Mouse (Mus musculus) Patski (cell line): ENCODE results near the gene Gm10491. TPM values are rescaled to one million over a fixed set of nuclear protein-coding genes. Genes with fewer than 3 reads are reported as not detected.

Experiments
- ATAC-seq: fragments of 100-300 bp; one replicate; pipeline ENCODE4 v1.8.0; 2021
- CTCF ChIA-PET: fragments of 350-600 bp; sonication (Branson Sonifier 250); formaldehyde crosslinking; loops from one replicate; lab custom pipeline; 2022; ENCODE audit warnings: inconsistent platforms; lab: Charles Lee
- POLR2A ChIA-PET: fragments of 350-600 bp; sonication (Branson Sonifier 250); formaldehyde crosslinking; loops from one replicate; lab custom pipeline; 2022; ENCODE audit warnings: antibody characterized with exemption, inconsistent platforms; lab: Charles Lee
- DNase-seq: peaks from one replicate; pipeline ENCODE4 v3.0.0-alpha.2; 2011; ENCODE audit warnings: low read depth, low spot score
- H3K27me3 ChIP-seq: fragments of 371-371 bp; one replicate; pipeline ENCODE4 v1.5.1; 2021
- CTCF ChIP-seq: fragments of 100-300 bp; IDR thresholded peaks from one replicate; pipeline ENCODE4 v1.5.1; 2021
- in situ Hi-C: fragments of 300-500 bp; cut with MboI; formaldehyde crosslinking; loops from 3 replicates; pipeline ENCODE4 v1.11.1; 2018; ENCODE audit warnings: low pct_unique_long_range_greater_than_20kb, mixed read lengths
- polyA plus RNA-seq: library from polyadenylated mRNA; unstranded; gene quantifications from one replicate; pipeline ENCODE4 v1.2.3, GENCODE M21; 2021

The Gm10491 gene
- polyA plus RNA-seq, 1 experiment from 2014 or later: not detected

DNA sequence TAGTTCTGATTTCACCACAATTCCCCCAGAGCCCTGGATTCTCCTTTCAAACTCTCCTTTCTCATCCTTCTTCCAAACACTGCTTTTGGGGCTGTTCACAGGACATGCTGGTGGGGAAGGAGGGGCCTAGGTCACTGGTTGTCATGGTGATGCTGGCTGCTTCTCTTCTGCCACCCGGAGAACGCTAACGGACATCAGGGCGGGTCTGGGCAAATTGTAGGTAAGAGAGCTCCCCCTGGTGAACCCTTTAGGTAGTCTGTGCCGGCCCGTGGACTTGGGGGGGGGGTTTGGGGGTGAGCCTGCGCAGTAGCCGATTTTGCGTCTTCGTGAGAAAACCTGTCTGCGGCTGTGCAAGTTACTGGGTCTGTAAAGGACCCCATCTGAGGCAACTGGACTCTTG lies 27.8 kb downstream of the Gm10491 start:
- peak; percentile 32 for ATAC-seq
- TF ChIP-seq CTCF: no peak
- H3K27me3 ChIP-seq: peaks cover 6% of the 10 kb centered on the region
- ChIA-PET POLR2A (interaction anchor here (1.1 kb wide), 1 partner anchor 50 kb away, joined by 3 read pairs; no protein-coding TSS in a partner anchor), CTCF (no interaction called here)
- DNase-seq: no peak
- in situ Hi-C loops: no loop called here

DNA sequence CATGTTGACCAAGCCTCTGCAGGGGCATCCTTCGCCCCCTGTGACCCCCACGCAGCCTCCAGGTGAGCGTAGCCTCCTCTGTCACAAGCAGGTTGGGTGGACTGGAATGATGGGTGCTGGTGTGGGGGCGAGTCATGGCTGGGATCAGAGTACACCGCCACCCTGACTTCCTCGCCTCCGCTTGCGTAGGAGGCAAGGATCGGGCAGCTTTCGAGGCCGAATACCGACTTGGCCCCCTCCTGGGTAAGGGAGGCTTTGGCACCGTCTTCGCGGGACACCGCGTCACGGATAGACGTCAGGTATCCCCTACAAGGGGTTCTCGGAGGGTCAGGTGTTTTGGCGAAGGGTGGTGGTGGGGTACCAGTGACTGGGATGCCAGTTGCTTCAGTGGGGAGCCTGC lies 29.1 kb downstream of the Gm10491 start:
- TF ChIP-seq CTCF: no peak
- in situ Hi-C loops: no loop called here
- ATAC-seq: peak; percentile 27
- no peak for DNase-seq
- CTCF ChIA-PET: no interaction called here
- peaks cover 6% of the 10 kb centered on the region for H3K27me3 ChIP-seq
- POLR2A ChIA-PET: no interaction called here

DNA sequence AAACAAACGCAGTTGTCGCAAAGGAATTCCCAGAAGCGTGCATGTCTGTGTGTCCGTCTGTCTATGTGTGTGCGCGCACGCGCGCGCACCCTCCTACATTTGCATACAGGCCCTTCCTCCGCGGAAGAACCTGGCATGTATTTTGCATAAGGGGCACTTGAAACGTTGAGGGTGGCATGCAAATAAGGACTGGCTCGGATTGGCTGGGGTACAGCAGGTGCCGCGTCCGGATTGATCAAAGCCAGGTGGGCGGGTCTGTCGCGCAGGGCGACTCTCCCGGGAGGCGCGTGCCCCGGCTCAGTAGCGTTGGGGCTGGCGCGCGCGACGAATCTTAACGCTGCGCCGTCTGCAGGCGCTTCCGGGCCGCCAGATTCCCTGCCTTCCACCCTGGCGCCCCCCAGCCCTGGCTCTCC lies 29.6 kb downstream of the Gm10491 start, which contains the start of gene Pim2:
Gene Pim2, plus strand, starts transcription at position 256 of the 413 bp plus-strand sequence.
- DNase-seq: peak; percentile 47
- H3K27me3 ChIP-seq: peaks cover 6% of the 10 kb centered on the region
- ChIA-PET POLR2A (no interaction called here), CTCF (no interaction called here)
- in situ Hi-C loops: no loop called here
- no peak for TF ChIP-seq CTCF
- ATAC-seq: peak; percentile 87

DNA sequence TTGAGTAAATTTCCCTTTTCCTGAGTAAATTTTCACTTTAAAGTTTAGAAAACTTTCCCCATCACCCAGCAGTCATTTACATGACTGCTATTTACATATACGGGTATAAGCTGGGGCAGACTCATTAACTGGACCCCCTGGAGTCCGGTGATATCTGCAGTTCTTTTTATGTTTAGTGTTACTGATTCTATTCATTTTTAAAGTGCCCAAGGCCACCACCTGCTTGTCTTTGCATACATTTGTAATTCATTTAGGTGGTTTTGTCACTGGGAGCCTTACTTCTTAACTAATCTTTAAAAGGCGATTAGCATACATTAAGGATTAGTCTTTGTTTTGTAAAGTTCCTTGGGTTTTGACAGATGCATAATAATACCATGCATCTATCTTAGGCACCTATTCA lies 37.8 kb downstream of the Gm10491 start:
- ChIA-PET CTCF (no interaction called here), POLR2A (no interaction called here)
- DNase-seq (no peak), ATAC-seq (no peak)
- TF ChIP-seq CTCF: no peak
- H3K27me3 ChIP-seq: peaks cover 13% of the 10 kb centered on the region
- in situ Hi-C loops: no loop called here

DNA sequence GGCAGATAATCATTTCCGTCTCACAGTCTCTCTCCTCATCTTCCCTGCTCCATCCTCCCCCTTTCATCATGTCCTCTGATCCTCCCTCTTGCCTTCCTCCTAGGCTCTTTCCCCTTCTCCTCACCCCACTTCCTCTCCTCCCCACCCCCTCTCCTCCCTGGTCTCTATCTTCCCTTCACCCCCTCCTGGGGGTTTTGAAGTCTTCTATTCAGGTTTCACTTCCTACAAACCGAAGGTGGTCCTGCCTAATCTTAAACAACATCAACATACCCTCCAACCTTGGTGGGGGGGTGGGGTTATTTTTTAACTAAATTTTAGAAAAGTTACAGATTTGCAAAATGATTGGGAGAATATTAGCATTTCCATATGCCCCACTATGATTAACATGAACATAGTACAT lies 39.1 kb downstream of the Gm10491 start:
- CTCF ChIA-PET: no interaction called here
- POLR2A ChIA-PET: no interaction called here
- no peak for TF ChIP-seq CTCF
- peaks cover 13% of the 10 kb centered on the region for H3K27me3 ChIP-seq
- DNase-seq (no peak), ATAC-seq (no peak)
- in situ Hi-C loops: no loop called here

DNA sequence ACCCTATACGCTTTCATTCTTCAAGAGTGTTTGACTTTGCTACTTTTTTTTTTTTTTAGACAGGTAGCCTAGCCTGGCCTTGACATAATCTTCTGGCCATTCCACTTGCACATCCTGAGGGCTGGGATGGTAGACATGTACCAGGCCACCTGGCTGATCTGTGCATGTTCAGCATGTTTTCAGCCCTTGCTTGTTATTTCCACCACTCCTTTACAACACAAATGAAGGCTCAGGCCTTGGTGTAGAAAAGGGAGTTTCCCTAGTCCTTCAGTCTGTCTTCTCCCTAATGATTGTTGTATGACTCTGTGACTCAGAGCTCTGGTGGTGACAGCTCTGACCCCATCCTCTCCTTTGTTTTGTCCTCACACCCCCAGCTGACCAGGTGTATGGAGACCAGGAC lies 40.5 kb downstream of the Gm10491 start:
- no peak for DNase-seq
- ChIA-PET CTCF (no interaction called here), POLR2A (no interaction called here)
- no peak for ATAC-seq
- TF ChIP-seq CTCF: no peak
- H3K27me3 ChIP-seq: peaks cover 17% of the 10 kb centered on the region
- in situ Hi-C loops: no loop called here

DNA sequence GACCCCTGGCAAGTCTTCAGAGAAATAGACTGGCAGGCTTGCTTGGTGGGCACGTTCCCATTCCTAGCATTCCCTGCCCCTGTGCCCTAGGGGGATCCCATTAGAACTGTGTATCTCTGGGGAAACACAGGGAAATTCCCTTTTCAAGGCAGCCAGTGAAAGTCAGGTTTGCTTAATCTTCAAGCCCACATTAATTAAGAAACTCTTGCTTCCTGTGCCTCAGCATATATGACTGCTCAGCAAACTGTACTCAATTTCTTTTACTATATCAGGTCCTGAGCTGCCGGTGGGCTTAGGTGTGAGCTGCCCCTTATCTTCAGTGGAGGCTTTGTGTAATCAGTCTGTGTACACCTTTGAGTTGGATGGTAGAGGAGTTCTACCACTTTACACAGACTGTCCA lies 41.8 kb downstream of the Gm10491 start:
- in situ Hi-C loops: no loop called here
- ATAC-seq (no peak), DNase-seq (no peak)
- TF ChIP-seq CTCF: no peak
- ChIA-PET CTCF (no interaction called here), POLR2A (no interaction called here)
- H3K27me3 ChIP-seq: peaks cover 16% of the 10 kb centered on the region

DNA sequence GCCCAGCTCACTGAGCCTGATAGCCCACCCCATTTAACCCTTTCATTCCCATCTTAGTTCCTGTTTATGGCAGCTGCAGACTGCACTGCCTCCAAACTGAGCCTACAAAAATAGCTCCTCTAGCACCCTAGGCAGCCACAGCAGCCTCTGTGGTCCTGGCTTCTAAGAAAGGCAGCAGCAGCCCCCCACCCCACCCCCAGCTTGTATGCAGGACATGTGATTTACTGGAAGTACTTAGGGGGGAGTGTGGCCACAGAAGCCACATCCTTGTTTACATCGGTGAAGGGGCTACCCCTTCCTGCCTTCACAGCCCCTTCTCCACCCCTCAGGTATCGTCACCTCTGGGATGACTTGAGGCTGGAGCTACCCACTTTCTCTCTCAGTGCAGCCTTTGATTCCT lies 42.3 kb downstream of the Gm10491 start:
- peaks cover 14% of the 10 kb centered on the region for H3K27me3 ChIP-seq
- ATAC-seq: peak; percentile 26
- ChIA-PET POLR2A (no interaction called here), CTCF (no interaction called here)
- TF ChIP-seq CTCF: no peak
- no peak for DNase-seq
- in situ Hi-C loops: no loop called here

DNA sequence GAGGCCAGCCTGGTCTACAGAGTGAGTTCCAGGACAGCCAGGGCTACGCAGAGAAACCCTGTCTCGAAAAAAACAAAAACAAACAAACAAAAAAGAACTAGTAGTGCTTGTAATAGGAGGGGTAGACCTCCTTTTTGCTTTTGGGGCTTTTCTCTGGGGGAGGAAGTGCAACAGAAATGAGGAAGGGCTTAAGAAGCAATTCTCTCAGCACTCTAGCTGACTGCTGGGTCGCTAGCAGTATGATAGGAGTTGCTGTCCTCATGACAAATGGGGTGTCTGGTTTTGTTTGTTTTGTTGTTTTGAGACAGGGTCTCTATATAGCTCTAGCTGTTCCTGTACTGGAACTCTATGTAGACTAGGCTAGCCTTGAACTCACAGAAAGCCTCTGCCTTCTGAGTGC lies 43.1 kb downstream of the Gm10491 start:
- ChIA-PET CTCF (no interaction called here), POLR2A (no interaction called here)
- DNase-seq (no peak), ATAC-seq (no peak)
- in situ Hi-C loops: no loop called here
- no peak for TF ChIP-seq CTCF
- H3K27me3 ChIP-seq: peaks cover 9% of the 10 kb centered on the region

DNA sequence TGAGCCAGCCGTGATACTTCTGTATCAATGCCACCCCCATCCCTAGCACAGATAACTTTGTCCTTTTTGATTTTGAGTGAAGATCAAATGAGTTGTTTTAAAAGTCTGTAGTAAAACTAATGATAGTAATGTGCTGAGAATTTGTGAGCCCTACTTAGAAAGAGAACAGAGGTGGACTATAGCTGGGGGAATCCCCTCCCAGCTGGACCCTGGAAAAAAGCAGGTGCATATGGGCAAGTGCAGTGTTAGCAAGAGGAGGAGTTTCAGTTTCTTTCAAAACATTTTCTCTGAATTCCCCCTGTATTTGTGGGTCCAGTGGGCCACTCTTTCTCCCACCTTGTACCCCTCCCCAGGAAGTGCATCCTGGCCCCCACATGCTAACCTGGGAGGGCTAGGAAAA lies 44.5 kb downstream of the Gm10491 start:
- ChIA-PET CTCF (no interaction called here), POLR2A (no interaction called here)
- H3K27me3 ChIP-seq: peaks cover 9% of the 10 kb centered on the region
- no peak for TF ChIP-seq CTCF
- in situ Hi-C loops: no loop called here
- ATAC-seq (no peak), DNase-seq (no peak)

DNA sequence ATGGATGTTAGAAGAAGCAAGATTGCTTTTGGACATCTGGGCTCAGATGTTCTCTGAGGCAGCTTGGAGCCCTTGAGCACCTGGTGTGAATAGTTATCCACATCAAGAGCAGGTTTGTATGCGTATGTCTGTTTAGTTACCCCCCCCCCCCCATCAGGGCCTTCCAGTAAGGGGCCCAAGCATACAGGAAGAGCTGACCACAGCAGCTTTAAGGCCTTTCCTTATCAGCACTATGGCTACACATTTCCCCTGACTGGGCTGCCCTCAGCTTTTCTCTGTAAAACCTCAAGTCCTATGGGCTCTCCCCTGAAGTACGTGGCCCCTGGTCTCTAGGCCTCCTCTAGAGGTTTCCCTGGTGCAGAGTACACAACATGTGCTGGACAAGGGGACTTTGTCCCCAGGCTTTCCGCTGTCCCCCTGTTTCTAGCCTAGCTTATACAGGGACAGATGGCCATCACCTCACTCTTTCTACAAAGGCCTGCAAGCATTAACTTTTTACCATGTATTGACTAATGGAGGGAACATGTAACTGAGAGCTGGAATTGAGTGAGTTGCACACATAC lies 48.4 kb downstream of the Gm10491 start:
- in situ Hi-C loops: no loop called here
- no peak for DNase-seq
- ChIA-PET CTCF (interaction anchor here (0.8 to 1.1 kb wide), 2 partner anchors 9 to 12 kb away, joined by 3 read pairs; no protein-coding TSS in a partner anchor), POLR2A (no interaction called here)
- peaks cover 9% of the 10 kb centered on the region for H3K27me3 ChIP-seq
- no peak for TF ChIP-seq CTCF
- no peak for ATAC-seq

Other genes starting within 250 kb of the Gm10491 start
- gene Plp2, start 236.4 kb downstream of the Gm10491 start, polyA plus RNA-seq: 124 TPM
- 0.06 TPM for gene Magix, start 226.6 kb downstream of the Gm10491 start, polyA plus RNA-seq
- gene Gpkow, start 210.7 kb downstream of the Gm10491 start, polyA plus RNA-seq: 36.4 TPM
- 53.9 TPM for gene Wdr45, start 193.5 kb downstream of the Gm10491 start, polyA plus RNA-seq
- not detected for gene Gm45208, start 185.6 kb downstream of the Gm10491 start, polyA plus RNA-seq
- 58.7 TPM for gene Praf2, start 179.4 kb downstream of the Gm10491 start, polyA plus RNA-seq
- 19.6 TPM for gene Ccdc120, start 156.9 kb downstream of the Gm10491 start, polyA plus RNA-seq
- 53.5 TPM for gene Tfe3, start 145.3 kb downstream of the Gm10491 start, polyA plus RNA-seq
- gene Gripap1, start 118.1 kb downstream of the Gm10491 start, polyA plus RNA-seq: 63.2 TPM
- 4.5 TPM for gene Kcnd1, start 85.5 kb downstream of the Gm10491 start, polyA plus RNA-seq
- gene Otud5, start 66.5 kb downstream of the Gm10491 start, polyA plus RNA-seq: 83.0 TPM
- 11.6 TPM for gene Pim2, start 29.6 kb downstream of the Gm10491 start, polyA plus RNA-seq
- gene Slc35a2, start 23.8 kb downstream of the Gm10491 start, polyA plus RNA-seq: 52.7 TPM
- gene Pqbp1, start 8.6 kb downstream of the Gm10491 start, polyA plus RNA-seq: 71.3 TPM
- gene Timm17b, start 8.5 kb downstream of the Gm10491 start, polyA plus RNA-seq: 57.1 TPM
- not detected for gene Gm10490, start 1.7 kb upstream of the Gm10491 start, polyA plus RNA-seq
- not detected for gene Pcsk1n, start 12.0 kb upstream of the Gm10491 start, polyA plus RNA-seq
- not detected for gene Eras, start 20.8 kb upstream of the Gm10491 start, polyA plus RNA-seq
- 159 TPM for gene Hdac6, start 40.1 kb upstream of the Gm10491 start, polyA plus RNA-seq
- not detected for gene Gata1, start 70.2 kb upstream of the Gm10491 start, polyA plus RNA-seq
- gene Glod5, start 110.7 kb upstream of the Gm10491 start, polyA plus RNA-seq: 3.2 TPM
- 31.9 TPM for gene Suv39h1, start 166.9 kb upstream of the Gm10491 start, polyA plus RNA-seq
- gene Was, start 182.7 kb upstream of the Gm10491 start, polyA plus RNA-seq: 0.10 TPM
- gene Wdr13, start 225.1 kb upstream of the Gm10491 start, polyA plus RNA-seq: 66.1 TPM
- gene Rbm3, start 238.0 kb upstream of the Gm10491 start, polyA plus RNA-seq: 255 TPM